7 mouse cellular contexts compared by ENCODE assay signal in the genomic region with DNA sequence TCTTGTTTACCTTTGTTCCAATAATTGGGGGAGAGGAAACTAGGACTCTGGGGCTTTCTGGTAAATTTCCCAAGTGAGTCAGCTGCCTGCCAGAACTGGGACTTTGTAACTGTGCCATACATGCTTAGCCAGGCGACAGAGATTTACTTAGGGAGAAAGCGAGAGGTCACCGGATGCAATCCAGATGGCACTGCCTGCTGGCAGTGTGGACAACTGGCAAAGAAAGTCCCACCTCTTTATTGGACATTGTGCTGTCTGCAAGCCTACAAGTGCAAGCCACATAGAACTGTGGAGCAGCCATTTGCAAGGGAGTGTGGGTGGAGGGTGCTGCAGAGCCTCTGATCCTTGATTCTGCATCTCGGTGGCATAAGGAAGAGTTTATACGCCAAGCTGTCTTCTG.
DNase-seq lines count a peak whose midpoint lies in the region; ATAC-seq and TF ChIP-seq lines count a peak whose summit lies in the region.

No protein-coding gene starts in this region.

- TF ChIP-seq POLR2A in thymus, adult 2 months (IDR thresholded peaks at IDR 0.05; ENCODE audit: control insufficient read depth, extremely low read depth, insufficient read depth, low read length, poor library complexity), result no peak

- DNase-seq in MN1 (ENCODE audit: low spot score) (peak; percentile 57), Patski (ENCODE audit: low read depth, low spot score) (peak; percentile 50)
- peak; percentile 30 to 49 for DNase-seq in left cerebral cortex, adult 9 months (ENCODE audit: low spot score in 2 of 2)
- DNase-seq in gastrocnemius, postnatal 36 days, result no peak
- no peak for DNase-seq in yolk sac, embryonic 10.5 days (ENCODE audit: low spot score)
- DNase-seq in thymus, adult 2 months, result no peak

- 90% methylated on average over 5 of the region's 5 CpGs for WGBS in thymus, adult 2 months

- CTCF ChIA-PET in Patski (lab: Charles Lee), result interaction anchor here (1.1 kb wide), 1 partner anchor 129 kb away, joined by 3 read pairs; no protein-coding TSS in a partner anchor

- intact Hi-C loops in gastrocnemius, postnatal 36 days (cut with DNase I), result no loop called here

- H3K27ac ChIP-seq in thymus, adult 2 months (ENCODE audit: control insufficient read depth, insufficient read depth, low read length), result no peak overlapping the region

- TF ChIP-seq CTCF in Patski (IDR thresholded peaks at IDR 0.05), result no peak
- TF ChIP-seq CTCF in thymus, adult 2 months (IDR thresholded peaks at IDR 0.05; ENCODE audit: borderline replicate concordance, control insufficient read depth, extremely low read depth, insufficient read depth, low read length, poor library complexity), result no peak

- H3K4me1 ChIP-seq in thymus, adult 2 months (replicated peaks; ENCODE audit: control insufficient read depth, insufficient read depth, low read length), result no peaks in the 10 kb centered on the region

- POLR2A ChIA-PET in Patski (lab: Charles Lee), result interaction anchor here (1.2 kb wide), 1 partner anchor 26 kb away, joined by 3 read pairs; no protein-coding TSS in a partner anchor

- in situ Hi-C loops in Patski (cut with MboI; ENCODE audit: low pct_unique_long_range_greater_than_20kb), result loop anchor here (10.0 kb wide), 1 partner anchor 132 kb away; no protein-coding TSS in a partner anchor

- H3K36me3 ChIP-seq in thymus, adult 2 months (ENCODE audit: control insufficient read depth, insufficient read depth, low read length), result no peaks in the 10 kb centered on the region

- no peaks in the 10 kb centered on the region for H3K27me3 ChIP-seq in Patski
- H3K27me3 ChIP-seq in thymus, adult 2 months (ENCODE audit: control insufficient read depth, insufficient read depth, low read length), result no peaks in the 10 kb centered on the region

- H3K4me3 ChIP-seq in thymus, adult 2 months (ENCODE audit: control insufficient read depth, insufficient read depth, low read length), result no peak overlapping the region

- peak; percentile 19 for ATAC-seq in Patski
- peak; percentile 86 for ATAC-seq in frontal cortex, adult (ENCODE audit: low TSS enrichment)

Comparison
In these comparisons a context has a peak if more than half of its experiments do, and no peak if none do; other contexts are left out.
1. DNase-seq: peak in MN1 (single experiment), Patski (single experiment) and left cerebral cortex, adult 9 months (2 of 2); none in gastrocnemius, postnatal 36 days (0 of 2), yolk sac, embryonic 10.5 days (single experiment) and thymus, adult 2 months (single experiment).